Mouse (Mus musculus): ENCODE measurements around the gene Dcp1a.

DNA sequence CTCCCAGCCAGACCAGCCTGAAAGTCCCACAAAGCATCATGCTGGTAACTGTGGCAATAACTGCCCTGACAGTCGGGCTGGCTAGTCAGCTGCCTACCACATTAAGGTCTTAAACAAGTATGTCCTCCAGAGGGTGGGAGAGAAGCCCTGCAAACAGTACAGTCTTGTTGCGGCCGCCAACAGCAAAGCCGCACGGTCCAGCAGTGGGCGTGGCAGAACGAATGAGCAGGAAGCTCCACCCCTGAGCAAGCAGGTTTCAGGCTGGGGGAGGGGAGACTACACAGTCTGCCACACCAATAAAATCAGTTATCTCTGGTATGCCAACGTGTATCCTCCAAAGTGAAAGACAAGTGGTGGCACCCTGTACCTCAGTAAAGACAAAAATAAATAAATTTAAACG lies 49.7 kb upstream of the Dcp1a start:
- TF ChIP-seq CHD1 (IDR thresholded peaks at IDR 0.05; ENCODE audit: low read depth, low read length) = no peak
- no peak for TF ChIP-seq POLR2A (IDR thresholded peaks at IDR 0.05; ENCODE audit: low read depth, low read length)
- no peak for TF ChIP-seq NELFE (IDR thresholded peaks at IDR 0.05; ENCODE audit: low read depth, low read length)
- no peak for TF ChIP-seq BHLHE40 (IDR thresholded peaks at IDR 0.05; ENCODE audit: low read depth, low read length)
- TF ChIP-seq CTCF (conservative IDR thresholded peaks at IDR 0.05 in 1 of 2, IDR thresholded peaks at IDR 0.05 in 1 of 2; ENCODE audit: low read depth in 2 of 2, low read length in 2 of 2) = no peak
- no peak for TF ChIP-seq MYC (IDR thresholded peaks at IDR 0.05; ENCODE audit: low read depth, low read length)
- TF ChIP-seq KAT2A (IDR thresholded peaks at IDR 0.05; ENCODE audit: insufficient replicate concordance, low read length) = no peak
- TF ChIP-seq TBP (conservative IDR thresholded peaks at IDR 0.05; ENCODE audit: low read depth, low read length) = no peak
- no peak for TF ChIP-seq JUN (IDR thresholded peaks at IDR 0.05; ENCODE audit: insufficient read depth, low read depth, low read length)
- no peak for TF ChIP-seq MAX (IDR thresholded peaks at IDR 0.05; ENCODE audit: low read length)
- TF ChIP-seq PAX5 (IDR thresholded peaks at IDR 0.05; ENCODE audit: low read length) = no peak
- TF ChIP-seq ETS1 (conservative IDR thresholded peaks at IDR 0.05; ENCODE audit: low read depth, low read length) = no peak
- TF ChIP-seq USF2 (conservative IDR thresholded peaks at IDR 0.05; ENCODE audit: low read depth, low read length) = no peak
